Mouse (Mus musculus) heart, postnatal 4 days (tissue): ENCODE results near the gene Adnp. TPM values are rescaled to one million over a fixed set of nuclear protein-coding genes. Genes with fewer than 3 reads are reported as not detected.
A peak's percentile ranks its signal among the peaks of the same experiment; 100 is the strongest.

Source experiments
- DNase-seq: peaks from one replicate; pipeline ENCODE4 v3.0.0; 2021
- total RNA-seq, 2 experiments: library from RNA; stranded (reverse); gene quantifications; 2 replicates each; pipeline ENCODE4 v1.2.3; 2021

The Adnp gene
- total RNA-seq, result 10 to 100 TPM; 69.1 to 70.2 TPM

- peak; percentile 98 for DNase-seq
Measured at GRCm38 (mm10) chr2:168206725-168207644, at the start of gene Adnp. Gene Adnp, minus strand, starts transcription at chr2:168207112.

- no peak for DNase-seq
Measured at GRCm38 (mm10) chr2:168256506-168256905, 49.6 kb upstream of the Adnp start.

GRCm38 (mm10) chr2:168253822-168254221 lies 46.9 kb upstream of the Adnp start:
- no peak for DNase-seq

GRCm38 (mm10) chr2:168252639-168253292 lies 45.9 kb upstream of the Adnp start:
- peak; percentile 25 for DNase-seq

- DNase-seq, result peak; percentile 88
Measured at GRCm38 (mm10) chr2:168250270-168250669, 43.4 kb upstream of the Adnp start.

GRCm38 (mm10) chr2:168248856-168249245 lies 41.9 kb upstream of the Adnp start:
- DNase-seq, result peak; percentile 19

GRCm38 (mm10) chr2:168248167-168248855 lies 41.4 kb upstream of the Adnp start:
- DNase-seq, result no peak

- no peak for DNase-seq
Measured at GRCm38 (mm10) chr2:168245571-168245970, 38.7 kb upstream of the Adnp start.

- DNase-seq, result no peak
Measured at GRCm38 (mm10) chr2:168243278-168243677, 36.4 kb upstream of the Adnp start.

- DNase-seq, result no peak
Measured at GRCm38 (mm10) chr2:168242841-168243240, 35.9 kb upstream of the Adnp start.

GRCm38 (mm10) chr2:168238335-168238734 lies 31.4 kb upstream of the Adnp start:
- no peak for DNase-seq

GRCm38 (mm10) chr2:168233286-168233685 lies 26.4 kb upstream of the Adnp start:
- DNase-seq, result no peak

GRCm38 (mm10) chr2:168231471-168231829 lies 24.5 kb upstream of the Adnp start:
- peak; percentile 25 for DNase-seq

GRCm38 (mm10) chr2:168230773-168231470 lies 24.0 kb upstream of the Adnp start:
- peak; percentile 22 for DNase-seq

- DNase-seq, result peak; percentile 85
Measured at GRCm38 (mm10) chr2:168230026-168230728, 23.3 kb upstream of the Adnp start, which contains the start of the genes Gm20716, Dpm1 and Mocs3. Gene Gm20716, minus strand, starts transcription at chr2:168230364. Gene Dpm1, minus strand, starts transcription at chr2:168230591. Gene Mocs3, plus strand, starts transcription at chr2:168230622.

GRCm38 (mm10) chr2:168229116-168230025 lies 22.5 kb upstream of the Adnp start:
- DNase-seq, result peak; percentile 39

- DNase-seq, result no peak
Measured at GRCm38 (mm10) chr2:168223326-168223725, 16.4 kb upstream of the Adnp start.

- no peak for DNase-seq
Measured at GRCm38 (mm10) chr2:168213788-168214397, 7.0 kb upstream of the Adnp start.

GRCm38 (mm10) chr2:168207883-168208282 lies 971 bp upstream of the Adnp start:
- DNase-seq, result no peak
